Mouse (Mus musculus) G1E (cell line): ENCODE measurements at regions not wholly inside any gene's neighbourhood (a gene's known extent, or its start where the extent isn't known, plus 50 kb on each side); places are given as distances from the start of the nearest gene placed in this dataset.

Experiments
- CTCF ChIP-seq: IDR thresholded peaks from 2 replicates; pipeline ENCODE4 v1.5.1; 2012; ENCODE audit warnings: low read depth, low read length, inconsistent platforms, mixed read lengths
- GATA1 ChIP-seq: IDR thresholded peaks from 2 replicates; pipeline ENCODE4 v1.6.1; 2012; ENCODE audit warnings: borderline replicate concordance, low read length, inconsistent platforms, mixed read lengths

- TF ChIP-seq GATA1 (no peak), CTCF (no peak)
Observed at GRCm38 (mm10) chr4:88954045-88954444, 74.0 kb upstream of the Ifne start.
